Mouse (Mus musculus) heart, adult 2 months (tissue): Measurements from ENCODE around the gene Arhgap1.

Source experiments
- CTCF ChIP-seq: fragments of 200-600 bp; IDR thresholded peaks from 2 replicates; pipeline ENCODE4 v1.8.1; 2022; ENCODE audit warnings: antibody characterized with exemption, mild to moderate bottlenecking, moderate library complexity
- EP300 ChIP-seq: fragments of 200-500 bp; IDR thresholded peaks from 2 replicates; pipeline ENCODE4 v1.6.1; 2011; ENCODE audit warnings: low read depth, low read length, control low read depth; ENCODE audit not compliant: insufficient read depth
- POLR2A ChIP-seq: fragments of 200-500 bp; IDR thresholded peaks from 2 replicates; pipeline ENCODE4 v1.6.1; 2011; ENCODE audit warnings: mild to moderate bottlenecking, low read depth, low read length, control low read depth; ENCODE audit not compliant: insufficient read depth

- TF ChIP-seq CTCF: no peak
- TF ChIP-seq POLR2A: no peak
- no peak for TF ChIP-seq EP300
These were observed 4.3 kb upstream of the Arhgap1 start for GRCm38 (mm10) chr2:91645354-91645753.
